Mouse (Mus musculus) kidney, adult 2 months (tissue): Measurements from ENCODE around the gene Dmac2. TPM values are rescaled to one million over a fixed set of nuclear protein-coding genes. Genes with fewer than 3 reads are reported as not detected.
A peak's percentile ranks its signal among the peaks of the same experiment; 100 is the strongest.

ENCODE experiments used
- DNase-seq: peaks from one replicate; pipeline ENCODE4 v3.0.0; 2021
- H3K27ac ChIP-seq: fragments of 200-500 bp; 2 replicates; pipeline ENCODE4 v1.5.1; 2012; ENCODE audit warnings: low read depth, low read length, control low read depth, inconsistent platforms; ENCODE audit not compliant: insufficient read depth
- H3K27me3 ChIP-seq: fragments of 200-500 bp; replicated peaks from 2 replicates; pipeline ENCODE4 v1.6.1; 2012; ENCODE audit warnings: mild to moderate bottlenecking, moderate library complexity, low read length, inconsistent platforms; ENCODE audit not compliant: control insufficient read depth, insufficient read depth
- H3K36me3 ChIP-seq: fragments of 200-500 bp; 2 replicates; pipeline ENCODE4 v1.6.1; 2012; ENCODE audit warnings: mild to moderate bottlenecking, moderate library complexity, low read length, inconsistent platforms; ENCODE audit not compliant: control insufficient read depth, insufficient read depth
- H3K4me1 ChIP-seq: fragments of 200-500 bp; 2 replicates; pipeline ENCODE4 v1.6.1; 2011; ENCODE audit warnings: low read length; ENCODE audit not compliant: control insufficient read depth, insufficient read depth
- H3K4me3 ChIP-seq: fragments of 200-500 bp; 2 replicates; pipeline ENCODE4 v1.5.1; 2011; ENCODE audit warnings: mild to moderate bottlenecking, low read depth, low read length, control low read depth; ENCODE audit not compliant: insufficient read depth
- CTCF ChIP-seq: fragments of 200-500 bp; conservative IDR thresholded peaks from 2 replicates; pipeline ENCODE4 v1.5.1; 2011; ENCODE audit warnings: low read depth, mild to moderate bottlenecking, control low read depth, low read length, moderate library complexity, mixed read lengths; ENCODE audit not compliant: insufficient read depth, insufficient read length
- POLR2A ChIP-seq: fragments of 200-500 bp; IDR thresholded peaks from one replicate; pipeline ENCODE4 v1.6.1; 2011; ENCODE audit warnings: low read depth, low read length, control low read depth
- WGBS: fragments of 180-500 bp; shearing (Covaris S2); methylation state at CpG from one replicate; pipeline ENCODE4 v1.1.7; 2018; 5-methylcytosine and 5-hydroxymethylcytosine counted together
- polyA plus RNA-seq: library from polyadenylated mRNA; depleted of rRNA; stranded (reverse); fragments of >200 nt; gene quantifications from 2 replicates; pipeline ENCODE4 v1.2.3, GENCODE M21; 2012; rRNA removed

The Dmac2 gene
- polyA plus RNA-seq, 1 experiment = 114 TPM

DNA sequence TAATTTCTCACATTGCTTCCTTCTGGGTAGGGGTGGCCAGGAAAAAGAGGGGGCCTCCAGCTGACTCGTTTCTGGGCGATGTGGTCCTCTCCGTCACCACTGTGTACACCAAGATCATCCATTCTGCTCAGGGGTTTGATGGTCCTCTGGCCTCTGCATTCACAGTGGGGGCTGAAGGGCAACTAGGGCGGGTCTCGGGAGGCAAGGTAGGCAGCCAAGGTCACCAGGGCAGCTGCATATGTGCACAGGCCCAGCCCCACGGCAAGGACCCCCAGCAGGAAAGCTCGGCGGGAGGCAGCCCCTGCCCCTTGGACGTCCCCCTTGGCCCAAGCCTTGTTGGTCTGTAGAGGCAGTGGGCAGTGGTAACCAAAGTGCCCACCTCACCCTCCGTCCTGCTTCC, 49.9 kb downstream of the Dmac2 start:
- no peaks in the 10 kb centered on the region for H3K36me3 ChIP-seq
- DNase-seq = no peak
- no peaks in the 10 kb centered on the region for H3K4me1 ChIP-seq
- H3K4me3 ChIP-seq = no peak overlapping the region
- H3K27ac ChIP-seq = no peak overlapping the region
- TF ChIP-seq CTCF = no peak
- no peaks in the 10 kb centered on the region for H3K27me3 ChIP-seq
- 87% methylated on average over 10 of the region's 10 CpGs for WGBS

DNA sequence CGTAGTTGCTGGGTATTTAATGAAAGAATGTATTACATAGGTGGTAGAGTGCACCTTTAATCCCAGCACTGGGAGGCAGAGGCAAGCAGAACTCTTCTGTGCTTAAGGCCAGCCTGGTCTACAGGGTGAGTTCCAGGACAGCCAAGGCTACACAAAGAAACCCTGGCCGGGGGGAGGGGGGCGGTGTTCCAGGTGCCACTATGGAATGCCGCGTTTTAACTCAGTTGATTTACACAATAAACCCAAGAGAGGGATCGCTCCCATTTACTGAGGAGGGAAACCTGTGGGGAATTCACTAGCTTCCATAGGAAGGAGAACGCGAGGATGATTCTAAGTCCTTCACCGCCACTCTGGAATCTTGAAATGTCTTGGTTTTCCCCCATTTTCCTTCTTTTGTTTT, 50.4 kb downstream of the Dmac2 start:
- no peaks in the 10 kb centered on the region for H3K4me1 ChIP-seq
- TF ChIP-seq POLR2A (no peak), CTCF (no peak)
- WGBS = 82% methylated on average over 9 of the region's 9 CpGs
- no peak for DNase-seq
- H3K36me3 ChIP-seq = no peaks in the 10 kb centered on the region
- H3K27me3 ChIP-seq = no peaks in the 10 kb centered on the region
- no peak overlapping the region for H3K27ac ChIP-seq
- no peak overlapping the region for H3K4me3 ChIP-seq

DNA sequence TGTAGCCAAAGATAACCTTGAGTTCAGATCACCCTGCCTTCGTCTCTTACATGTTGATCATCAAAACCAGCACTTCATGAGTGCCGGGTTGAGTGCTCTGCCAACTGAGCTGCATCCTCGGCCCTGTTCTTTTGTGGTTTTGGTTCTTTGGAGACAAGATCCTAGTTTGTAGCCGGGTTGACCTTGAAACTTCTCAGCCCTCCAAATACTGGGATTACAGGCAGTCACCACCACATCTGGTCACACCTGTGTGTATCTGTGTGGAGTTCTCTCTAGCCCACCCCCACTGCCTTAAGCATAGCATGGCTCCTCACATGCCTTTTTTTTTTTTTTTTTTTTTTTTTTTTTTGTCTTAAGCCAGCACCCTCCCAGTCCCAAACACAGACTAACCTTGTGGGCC, 50.9 kb downstream of the Dmac2 start:
- Histone ChIP-seq H3K36me3 (no peaks in the 10 kb centered on the region), H3K27ac (no peak overlapping the region), H3K4me3 (no peak overlapping the region), H3K4me1 (no peaks in the 10 kb centered on the region), H3K27me3 (0 out of 2 replicates have a peak, but pooled peaks cover 2% of the 10 kb centered on the region)
- 95% methylated on average over 4 of the region's 4 CpGs for WGBS
- no peak for TF ChIP-seq CTCF
- DNase-seq = no peak

DNA sequence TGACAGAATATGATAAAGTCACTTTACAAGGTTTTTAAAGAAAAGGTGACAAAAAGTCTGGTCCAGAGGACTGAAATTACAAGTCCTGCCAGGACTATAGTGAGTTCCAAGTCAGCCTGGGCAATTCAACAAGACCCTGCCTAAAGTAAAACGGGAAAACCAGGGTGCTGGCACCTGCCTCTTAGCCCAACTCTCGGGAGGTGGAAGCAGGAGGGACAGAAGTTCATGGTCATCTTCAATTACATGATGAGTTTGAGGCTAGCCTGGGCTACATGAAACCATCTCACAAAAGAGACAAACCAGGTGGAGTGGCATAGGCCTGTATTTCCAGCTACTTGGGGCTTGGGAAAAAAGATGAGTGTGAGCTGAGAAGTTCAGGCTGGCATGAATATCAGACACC, 52.5 kb downstream of the Dmac2 start:
- no peak for DNase-seq
- TF ChIP-seq CTCF = no peak
- TF ChIP-seq POLR2A = no peak
- Histone ChIP-seq H3K27me3 (0 out of 2 replicates have a peak, but pooled peaks cover 2% of the 10 kb centered on the region), H3K4me1 (no peaks in the 10 kb centered on the region), H3K4me3 (no peak overlapping the region), H3K36me3 (no peaks in the 10 kb centered on the region), H3K27ac (no peak overlapping the region)
- WGBS = 84% methylated on average over 2 of the region's 2 CpGs

DNA sequence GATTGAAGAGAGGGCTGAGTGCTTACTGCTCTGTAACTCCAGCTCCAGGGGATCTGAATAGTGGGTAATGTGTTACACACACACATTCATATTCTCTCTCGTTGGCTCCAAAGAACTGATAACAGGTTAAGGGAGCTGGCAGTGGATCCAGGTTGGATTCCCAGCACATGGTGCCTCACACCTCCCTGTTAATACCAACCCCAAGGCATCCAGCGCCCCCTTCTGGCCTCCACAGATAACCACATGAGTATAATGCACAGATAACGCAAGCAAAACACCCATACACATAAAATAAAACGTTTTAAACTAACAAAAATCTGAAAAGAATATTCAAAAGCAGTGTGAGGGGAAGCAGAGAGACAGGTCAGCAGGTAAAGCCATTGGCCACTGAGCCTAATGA, 53.2 kb downstream of the Dmac2 start:
- Histone ChIP-seq H3K27ac (no peak overlapping the region), H3K27me3 (0 out of 2 replicates have a peak, but pooled peaks cover 2% of the 10 kb centered on the region), H3K4me3 (no peak overlapping the region), H3K36me3 (no peaks in the 10 kb centered on the region), H3K4me1 (no peaks in the 10 kb centered on the region)
- TF ChIP-seq POLR2A (no peak), CTCF (0 out of 2 replicates have a peak, but pooled peaks have one; percentile 20)
- DNase-seq = no peak
- WGBS = 52% methylated on average over 4 of the region's 4 CpGs

DNA sequence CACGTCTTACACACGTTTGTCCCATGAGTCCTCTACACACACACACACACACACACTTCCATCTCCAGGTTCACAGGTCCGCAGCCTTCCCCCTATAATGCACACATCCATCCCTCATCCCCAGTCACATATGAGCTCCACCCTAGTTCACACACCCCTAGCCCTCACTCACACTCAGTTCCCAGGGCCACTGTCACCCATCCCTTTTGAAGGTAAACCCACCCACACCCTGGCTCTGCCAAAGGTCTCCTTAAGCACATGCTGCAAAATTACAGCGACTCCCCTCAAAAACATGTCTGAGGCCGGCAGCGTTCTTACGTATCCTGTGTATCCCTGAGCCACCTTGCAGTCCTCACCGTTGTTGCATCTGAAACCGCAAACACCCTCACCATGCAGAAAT, 55.1 kb downstream of the Dmac2 start:
- 0 out of 2 replicates have a peak, but pooled peaks cover 2% of the 10 kb centered on the region for H3K27me3 ChIP-seq
- 28% methylated on average over 9 of the region's 9 CpGs for WGBS
- no peak for DNase-seq
- no peak for TF ChIP-seq POLR2A
- TF ChIP-seq CTCF = no peak
- H3K4me1 ChIP-seq = no peaks in the 10 kb centered on the region
- H3K27ac ChIP-seq = no peak overlapping the region
- no peak overlapping the region for H3K4me3 ChIP-seq
- H3K36me3 ChIP-seq = no peaks in the 10 kb centered on the region

DNA sequence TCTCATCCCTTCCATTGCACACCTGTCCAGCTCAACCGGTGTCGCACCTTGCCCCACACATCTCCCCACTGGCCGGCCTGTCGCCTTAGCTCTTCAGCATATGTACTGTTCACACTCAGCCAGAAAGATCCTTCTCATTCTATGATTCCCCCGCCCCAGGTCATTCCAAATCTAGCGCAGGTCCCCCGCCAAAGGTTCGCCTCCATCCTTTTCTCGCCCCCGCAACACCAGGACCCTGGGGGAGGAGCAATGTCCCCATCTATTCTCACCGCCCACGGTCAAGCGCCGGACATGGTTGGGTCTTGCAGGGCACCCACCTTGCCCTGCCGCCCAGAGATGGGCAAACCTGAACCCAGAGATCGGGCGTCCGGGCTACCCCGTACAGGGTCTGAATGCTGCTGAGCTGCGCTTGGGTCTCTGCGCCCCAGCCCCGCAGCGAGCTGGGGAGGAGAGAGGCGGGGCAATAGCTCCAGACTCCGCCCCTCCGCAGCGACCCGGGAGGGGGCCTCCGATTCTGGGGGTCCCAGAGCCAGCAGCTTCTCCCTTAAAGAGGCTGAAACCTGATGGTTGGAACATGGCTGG, 55.6 kb downstream of the Dmac2 start, which contains the start of gene Tmem91:
Gene Tmem91, minus strand, starts transcription at position 448 of the 582 bp plus-strand sequence.
- H3K36me3 ChIP-seq = no peaks in the 10 kb centered on the region
- H3K4me1 ChIP-seq = no peaks in the 10 kb centered on the region
- H3K27me3 ChIP-seq = 0 out of 2 replicates have a peak, but pooled peaks cover 2% of the 10 kb centered on the region
- H3K4me3 ChIP-seq = no peak within 1 kb of the TSS
- WGBS = 3% methylated on average over 29 of the region's 29 CpGs
- H3K27ac ChIP-seq = no peak within 1 kb of the TSS
- no peak for DNase-seq
- TF ChIP-seq POLR2A (no peak), CTCF (no peak)

Other genes starting within 250 kb of the Dmac2 start
- not detected in 2 replicates for gene Cnfn, start 249.7 kb upstream of the Dmac2 start, polyA plus RNA-seq
- gene Lipe, start 220.7 kb upstream of the Dmac2 start, polyA plus RNA-seq = 63.4 and 63.8 TPM in 2 replicates
- gene Cxcl17, start 206.5 kb upstream of the Dmac2 start, polyA plus RNA-seq = 0.11 and 0.18 TPM in 2 replicates
- gene Ceacam1, start 141.8 kb upstream of the Dmac2 start, polyA plus RNA-seq = 32.1 TPM in 2 replicates
- 36.3 and 41.2 TPM in 2 replicates for gene Ceacam2, start 79.6 kb upstream of the Dmac2 start, polyA plus RNA-seq
- gene Erich4, start 3.5 kb upstream of the Dmac2 start, polyA plus RNA-seq = 31.4 and 49.7 TPM in 2 replicates
- gene B3gnt8, start 7.2 kb downstream of the Dmac2 start, polyA plus RNA-seq = 9.6 and 10.6 TPM in 2 replicates
- 675 and 763 TPM in 2 replicates for gene Bckdha, start 39.6 kb downstream of the Dmac2 start, polyA plus RNA-seq
- gene Exosc5, start 39.8 kb downstream of the Dmac2 start, polyA plus RNA-seq = 64.9 and 70.1 TPM in 2 replicates
- 0.27 and 0.48 TPM in 2 replicates for gene Tmem91, start 55.8 kb downstream of the Dmac2 start, polyA plus RNA-seq
- gene B9d2, start 61.4 kb downstream of the Dmac2 start, polyA plus RNA-seq = 63.1 and 70.4 TPM in 2 replicates
- 18.9 and 24.5 TPM in 2 replicates for gene Tgfb1, start 67.6 kb downstream of the Dmac2 start, polyA plus RNA-seq
- gene Ccdc97, start 99.7 kb downstream of the Dmac2 start, polyA plus RNA-seq = 52.5 and 53.5 TPM in 2 replicates
- gene Hnrnpul1, start 135.3 kb downstream of the Dmac2 start, polyA plus RNA-seq = 33.3 and 41.7 TPM in 2 replicates
- 31.0 and 36.1 TPM in 2 replicates for gene Axl, start 169.3 kb downstream of the Dmac2 start, polyA plus RNA-seq
- gene Cyp2s1, start 197.5 kb downstream of the Dmac2 start, polyA plus RNA-seq = 22.1 and 26.2 TPM in 2 replicates